Mouse (Mus musculus): ENCODE data around the gene Kcnb1.

The Kcnb1 gene

GRCm38 (mm10) chr2:167162516-167163021 lies 27.4 kb downstream of the Kcnb1 start:
- peak; percentile 65 for DNase-seq

- DNase-seq, result no peak
These were observed 30.2 kb downstream of the Kcnb1 start for GRCm38 (mm10) chr2:167159721-167160120.

GRCm38 (mm10) chr2:167158780-167159179 lies 31.2 kb downstream of the Kcnb1 start:
- DNase-seq, result no peak

- no peak for DNase-seq
These were observed 33.7 kb downstream of the Kcnb1 start for GRCm38 (mm10) chr2:167156118-167156715.

GRCm38 (mm10) chr2:167155541-167155973 lies 34.4 kb downstream of the Kcnb1 start:
- DNase-seq, result no peak

GRCm38 (mm10) chr2:167150880-167151279 lies 39.1 kb downstream of the Kcnb1 start:
- no peak for DNase-seq

GRCm38 (mm10) chr2:167150135-167150534 lies 39.8 kb downstream of the Kcnb1 start:
- no peak for DNase-seq

GRCm38 (mm10) chr2:167149035-167149434 lies 40.9 kb downstream of the Kcnb1 start:
- no peak for DNase-seq

GRCm38 (mm10) chr2:167147708-167148107 lies 42.2 kb downstream of the Kcnb1 start:
- DNase-seq, result no peak

- DNase-seq, result no peak
These were observed 44.1 kb downstream of the Kcnb1 start for GRCm38 (mm10) chr2:167145904-167146303.

GRCm38 (mm10) chr2:167144439-167145307 lies 45.3 kb downstream of the Kcnb1 start:
- no peak for DNase-seq

- no peak for DNase-seq
These were observed 46.0 kb downstream of the Kcnb1 start for GRCm38 (mm10) chr2:167143914-167144313.

- no peak for DNase-seq
These were observed 47.7 kb downstream of the Kcnb1 start for GRCm38 (mm10) chr2:167142282-167142681.

- DNase-seq, result no peak
These were observed 48.1 kb downstream of the Kcnb1 start for GRCm38 (mm10) chr2:167141810-167142209.

GRCm38 (mm10) chr2:167139801-167140269 lies 50.1 kb downstream of the Kcnb1 start:
- no peak for DNase-seq

GRCm38 (mm10) chr2:167138611-167139010 lies 51.3 kb downstream of the Kcnb1 start:
- no peak for DNase-seq

GRCm38 (mm10) chr2:167136909-167137308 lies 53.0 kb downstream of the Kcnb1 start:
- no peak for DNase-seq

- no peak for DNase-seq
These were observed 57.9 kb downstream of the Kcnb1 start for GRCm38 (mm10) chr2:167132041-167132440.

GRCm38 (mm10) chr2:167130050-167130770 lies 59.7 kb downstream of the Kcnb1 start:
- DNase-seq, result peak; percentile 38

- peak; percentile 75 for DNase-seq
These were observed 60.4 kb downstream of the Kcnb1 start for GRCm38 (mm10) chr2:167129608-167129955.

GRCm38 (mm10) chr2:167128699-167129607 lies 61.0 kb downstream of the Kcnb1 start:
- DNase-seq, result peak; percentile 82

GRCm38 (mm10) chr2:167127404-167127803 lies 62.6 kb downstream of the Kcnb1 start:
- DNase-seq, result peak; percentile 64

Data from kidney, postnatal 14 days (tissue).